Mouse (Mus musculus) embryonic facial prominence, embryonic 12.5 days (tissue): ENCODE data around the gene Perm1. TPM values are rescaled to one million over a fixed set of nuclear protein-coding genes. Genes with fewer than 3 reads are reported as not detected.
A peak's percentile ranks its signal among the peaks of the same experiment; 100 is the strongest.

Experiments
- ATAC-seq: fragments of 200-750 bp; cut with Nextera tagmentation; 2 replicates; pipeline ENCODE4 v1.8.0; 2017; ENCODE audit not compliant: insufficient number of reproducible peaks, insufficient read depth, low FRiP score, low TSS enrichment
- H3K27ac ChIP-seq: fragments of 300-500 bp; sonication (generic); 2 replicates; pipeline ENCODE4 v1.5.1; 2016; ENCODE audit warnings: mild to moderate bottlenecking
- H3K27me3 ChIP-seq: fragments of 300-500 bp; sonication (generic); 2 replicates; pipeline ENCODE4 v1.6.1; 2016; ENCODE audit warnings: mild to moderate bottlenecking, moderate library complexity
- H3K36me3 ChIP-seq: fragments of 300-500 bp; sonication (generic); 2 replicates; pipeline ENCODE4 v1.6.1; 2016; ENCODE audit warnings: mild to moderate bottlenecking
- H3K4me1 ChIP-seq: fragments of 300-500 bp; sonication (generic); 2 replicates; pipeline ENCODE4 v1.6.1; 2016
- H3K4me2 ChIP-seq: fragments of 300-500 bp; sonication (generic); replicated peaks from 2 replicates; pipeline ENCODE4 v1.6.1; 2016; ENCODE audit warnings: mild to moderate bottlenecking, moderate library complexity
- H3K4me3 ChIP-seq: fragments of 300-500 bp; sonication (generic); 2 replicates; pipeline ENCODE4 v1.5.1; 2016; ENCODE audit warnings: mild to moderate bottlenecking
- H3K9ac ChIP-seq: fragments of 300-500 bp; sonication (generic); 2 replicates; pipeline ENCODE4 v1.6.1; 2016; ENCODE audit warnings: mild to moderate bottlenecking, moderate library complexity
- H3K9me3 ChIP-seq: fragments of 300-500 bp; sonication (generic); 2 replicates; pipeline ENCODE4 v1.6.1; 2016; ENCODE audit warnings: mild to moderate bottlenecking, moderate library complexity
- WGBS: fragments of 180-500 bp; shearing (Covaris S2); methylation state at CpG from one replicate; pipeline ENCODE4 v1.1.7; 2016; 5-methylcytosine and 5-hydroxymethylcytosine counted together
- polyA plus RNA-seq: library from polyadenylated mRNA; unstranded; fragments of >200 nt; fragmentation: Nextera tagmentation; extraction: Ambion mirVana; gene quantifications from 2 replicates; pipeline ENCODE4 v1.2.1, GENCODE M21; 2016

Perm1 gene
- polyA plus RNA-seq, result 0.70 and 1.1 TPM in 2 replicates

- WGBS, result 73% methylated on average over 4 of the region's 4 CpGs
- H3K4me1 ChIP-seq, result no peaks in the 10 kb centered on the region
- no peaks in the 10 kb centered on the region for H3K9me3 ChIP-seq
- H3K9ac ChIP-seq, result no peak within 1 kb of the TSS
- no peak within 1 kb of the TSS for H3K4me2 ChIP-seq
- H3K27me3 ChIP-seq, result no peaks in the 10 kb centered on the region
- ATAC-seq, result no peak
- H3K4me3 ChIP-seq, result no peak within 1 kb of the TSS
- H3K27ac ChIP-seq, result no peak within 1 kb of the TSS
- no peaks in the 10 kb centered on the region for H3K36me3 ChIP-seq
These were observed at the start of gene Perm1 for GRCm38 (mm10) chr4:156215649-156216048. TSS of gene Perm1 (plus strand) at chr4:156215868.

- no peaks in the 10 kb centered on the region for H3K27me3 ChIP-seq
- H3K4me3 ChIP-seq, result no peak overlapping the region
- H3K4me1 ChIP-seq, result no peaks in the 10 kb centered on the region
- 90% methylated on average over 9 of the region's 9 CpGs for WGBS
- H3K9ac ChIP-seq, result no peak overlapping the region
- no peak for ATAC-seq
- peaks cover 98% of the 10 kb centered on the region for H3K36me3 ChIP-seq
- peaks cover 8% of the 10 kb centered on the region; the same call in 1 of the 2 replicates for H3K9me3 ChIP-seq
- H3K4me2 ChIP-seq, result no peak overlapping the region
- no peak overlapping the region for H3K27ac ChIP-seq
These were observed 49.2 kb upstream of the Perm1 start for GRCm38 (mm10) chr4:156166477-156166876.

- no peak overlapping the region for H3K9ac ChIP-seq
- H3K4me2 ChIP-seq, result no peak overlapping the region
- H3K27ac ChIP-seq, result no peak overlapping the region
- peaks cover under 1% of the 10 kb centered on the region; the same call in 1 of the 2 replicates for H3K9me3 ChIP-seq
- H3K4me1 ChIP-seq, result no peaks in the 10 kb centered on the region
- no peak for ATAC-seq
- H3K4me3 ChIP-seq, result no peak overlapping the region
- peaks cover 100% of the 10 kb centered on the region for H3K36me3 ChIP-seq
- H3K27me3 ChIP-seq, result no peaks in the 10 kb centered on the region
- 89% methylated on average over 8 of the region's 8 CpGs for WGBS
These were observed 47.1 kb upstream of the Perm1 start for GRCm38 (mm10) chr4:156168611-156169010.

- 94% methylated on average over 10 of the region's 10 CpGs for WGBS
These were observed 46.5 kb upstream of the Perm1 start for GRCm38 (mm10) chr4:156169129-156169528.

GRCm38 (mm10) chr4:156171828-156172227 is 43.8 kb upstream of the Perm1 start:
- Histone ChIP-seq H3K36me3 (peaks cover 99% of the 10 kb centered on the region), H3K27me3 (no peaks in the 10 kb centered on the region), H3K4me1 (no peaks in the 10 kb centered on the region), H3K27ac (no peak overlapping the region), H3K9ac (no peak overlapping the region), H3K4me2 (no peak overlapping the region), H3K9me3 (no peaks in the 10 kb centered on the region), H3K4me3 (no peak overlapping the region)
- 95% methylated on average over 11 of the region's 11 CpGs for WGBS
- no peak for ATAC-seq

More at GRCm38 (mm10) chr4:156169129-156169528, 46.5 kb upstream of the Perm1 start:
- no peaks in the 10 kb centered on the region for H3K27me3 ChIP-seq
- no peak for ATAC-seq
- H3K9me3 ChIP-seq, result no peaks in the 10 kb centered on the region
- no peak overlapping the region for H3K27ac ChIP-seq
- H3K4me1 ChIP-seq, result no peaks in the 10 kb centered on the region
- no peak overlapping the region for H3K4me3 ChIP-seq
- H3K4me2 ChIP-seq, result no peak overlapping the region
- no peak overlapping the region for H3K9ac ChIP-seq
- H3K36me3 ChIP-seq, result peaks cover 100% of the 10 kb centered on the region

GRCm38 (mm10) chr4:156177630-156178029 is 38.0 kb upstream of the Perm1 start:
- peaks cover 81% of the 10 kb centered on the region for H3K36me3 ChIP-seq
- H3K9me3 ChIP-seq, result no peaks in the 10 kb centered on the region
- H3K9ac ChIP-seq, result no peak overlapping the region
- H3K4me2 ChIP-seq, result no peak overlapping the region
- no peak overlapping the region for H3K27ac ChIP-seq
- no peaks in the 10 kb centered on the region for H3K27me3 ChIP-seq
- no peak overlapping the region for H3K4me3 ChIP-seq
- no peaks in the 10 kb centered on the region for H3K4me1 ChIP-seq
- ATAC-seq, result no peak
- WGBS, result 95% methylated on average over 9 of the region's 9 CpGs

GRCm38 (mm10) chr4:156183747-156184146 is 31.9 kb upstream of the Perm1 start:
- Histone ChIP-seq H3K27ac (no peak overlapping the region), H3K9me3 (no peaks in the 10 kb centered on the region), H3K4me1 (peaks cover 43% of the 10 kb centered on the region), H3K27me3 (no peaks in the 10 kb centered on the region), H3K9ac (no peak overlapping the region), H3K4me3 (no peak overlapping the region), H3K36me3 (peaks cover 37% of the 10 kb centered on the region), H3K4me2 (peak overlapping the region; percentile 6; the same call in 1 of the 2 replicates)
- ATAC-seq, result no peak
- 77% methylated on average over 5 of the region's 5 CpGs for WGBS

GRCm38 (mm10) chr4:156184291-156184954 is 31.2 kb upstream of the Perm1 start:
- no peak for ATAC-seq
- peaks cover 34% of the 10 kb centered on the region for H3K36me3 ChIP-seq
- H3K9ac ChIP-seq, result no peak overlapping the region
- no peaks in the 10 kb centered on the region for H3K9me3 ChIP-seq
- H3K27me3 ChIP-seq, result no peaks in the 10 kb centered on the region
- no peak overlapping the region for H3K4me3 ChIP-seq
- H3K4me2 ChIP-seq, result peak overlapping the region; percentile 54
- H3K27ac ChIP-seq, result no peak overlapping the region
- WGBS, result 87% methylated on average over 7 of the region's 7 CpGs
- H3K4me1 ChIP-seq, result peaks cover 50% of the 10 kb centered on the region

- peak overlapping the region; percentile 54 for H3K4me2 ChIP-seq
- H3K27me3 ChIP-seq, result no peaks in the 10 kb centered on the region
- peak overlapping the region; percentile 87 for H3K27ac ChIP-seq
- peak overlapping the region; percentile 35 for H3K4me3 ChIP-seq
- WGBS, result 78% methylated on average over 13 of the region's 13 CpGs
- H3K9ac ChIP-seq, result peak overlapping the region; percentile 61
- ATAC-seq, result no peak
- no peaks in the 10 kb centered on the region for H3K9me3 ChIP-seq
- H3K36me3 ChIP-seq, result peaks cover 35% of the 10 kb centered on the region
- peaks cover 61% of the 10 kb centered on the region for H3K4me1 ChIP-seq
These were observed 30.2 kb upstream of the Perm1 start for GRCm38 (mm10) chr4:156185456-156185949.

- no peaks in the 10 kb centered on the region for H3K9me3 ChIP-seq
- H3K4me1 ChIP-seq, result peaks cover 61% of the 10 kb centered on the region
- no peaks in the 10 kb centered on the region for H3K27me3 ChIP-seq
- peak overlapping the region; percentile 87 for H3K27ac ChIP-seq
- H3K4me2 ChIP-seq, result peak overlapping the region; percentile 54
- peaks cover 37% of the 10 kb centered on the region for H3K36me3 ChIP-seq
- no peak for ATAC-seq
- WGBS, result 5% methylated on average over 31 of the region's 31 CpGs
- peak overlapping the region; percentile 61 for H3K9ac ChIP-seq
- peak overlapping the region; percentile 35 for H3K4me3 ChIP-seq
These were observed 29.5 kb upstream of the Perm1 start for GRCm38 (mm10) chr4:156185950-156186850.

- WGBS, result 53% methylated on average over 5 of the region's 5 CpGs
- Histone ChIP-seq H3K4me2 (peak overlapping the region; percentile 23; the same call in 1 of the 2 replicates), H3K4me1 (peaks cover 72% of the 10 kb centered on the region), H3K4me3 (no peak overlapping the region), H3K27me3 (no peaks in the 10 kb centered on the region), H3K27ac (peak overlapping the region; percentile 58), H3K9ac (no peak overlapping the region), H3K9me3 (no peaks in the 10 kb centered on the region), H3K36me3 (peaks cover 37% of the 10 kb centered on the region)
- ATAC-seq, result no peak
These were observed 27.4 kb upstream of the Perm1 start for GRCm38 (mm10) chr4:156188162-156188810.
